Mouse (Mus musculus): ENCODE data around the gene Scaf11.
"Not testable (repeated sequence)": the region's sequence is repeated elsewhere in the genome, so short reads cannot be mapped to it uniquely, and the experiment has no call there.

Scaf11 gene

GRCm38 (mm10) chr15:96460730-96461540, at the start of gene Scaf11:
Gene Scaf11 (minus strand): TSS chr15:96460843.
- DNase-seq, result peak; percentile 97

GRCm38 (mm10) chr15:96507097-96507840, 46.6 kb upstream of the Scaf11 start:
- peak; percentile 53 for DNase-seq

GRCm38 (mm10) chr15:96497646-96498045, 37.0 kb upstream of the Scaf11 start:
- DNase-seq, result no peak

- no peak for DNase-seq
These were observed 33.6 kb upstream of the Scaf11 start for GRCm38 (mm10) chr15:96494279-96494678.

- no peak for DNase-seq
These were observed 32.9 kb upstream of the Scaf11 start for GRCm38 (mm10) chr15:96493573-96493972.

GRCm38 (mm10) chr15:96492919-96493318, 32.3 kb upstream of the Scaf11 start:
- DNase-seq, result not testable (repeated sequence)

GRCm38 (mm10) chr15:96491861-96492641, 31.4 kb upstream of the Scaf11 start:
- DNase-seq, result peak; percentile 43

- peak; percentile 47 for DNase-seq
These were observed 30.8 kb upstream of the Scaf11 start for GRCm38 (mm10) chr15:96491421-96491820.

GRCm38 (mm10) chr15:96490123-96490522, 29.5 kb upstream of the Scaf11 start:
- no peak for DNase-seq

- DNase-seq, result peak; percentile 27
These were observed 28.5 kb upstream of the Scaf11 start for GRCm38 (mm10) chr15:96488941-96489786.

GRCm38 (mm10) chr15:96487066-96487698, 26.5 kb upstream of the Scaf11 start:
- no peak for DNase-seq

GRCm38 (mm10) chr15:96480822-96481221, 20.2 kb upstream of the Scaf11 start:
- DNase-seq, result no peak

- DNase-seq, result no peak
These were observed 17.4 kb upstream of the Scaf11 start for GRCm38 (mm10) chr15:96478006-96478405.

- peak; percentile 91 for DNase-seq
These were observed 15.7 kb upstream of the Scaf11 start for GRCm38 (mm10) chr15:96476359-96476758.

GRCm38 (mm10) chr15:96475571-96475972, 14.9 kb upstream of the Scaf11 start:
- no peak for DNase-seq

GRCm38 (mm10) chr15:96474325-96474955, 13.8 kb upstream of the Scaf11 start:
- peak; percentile 42 for DNase-seq

- no peak for DNase-seq
These were observed 13.3 kb upstream of the Scaf11 start for GRCm38 (mm10) chr15:96473920-96474319.

- no peak for DNase-seq
These were observed 7.7 kb upstream of the Scaf11 start for GRCm38 (mm10) chr15:96468316-96468715.

- DNase-seq, result no peak
These were observed 7.2 kb upstream of the Scaf11 start for GRCm38 (mm10) chr15:96467844-96468243.

- no peak for DNase-seq
These were observed 5.8 kb upstream of the Scaf11 start for GRCm38 (mm10) chr15:96466362-96466903.

- no peak for DNase-seq
These were observed 4.4 kb upstream of the Scaf11 start for GRCm38 (mm10) chr15:96465076-96465475.

Measured in kidney, postnatal 14 days (tissue).